12 mouse cellular contexts compared by ENCODE assay signal in the genomic region with DNA sequence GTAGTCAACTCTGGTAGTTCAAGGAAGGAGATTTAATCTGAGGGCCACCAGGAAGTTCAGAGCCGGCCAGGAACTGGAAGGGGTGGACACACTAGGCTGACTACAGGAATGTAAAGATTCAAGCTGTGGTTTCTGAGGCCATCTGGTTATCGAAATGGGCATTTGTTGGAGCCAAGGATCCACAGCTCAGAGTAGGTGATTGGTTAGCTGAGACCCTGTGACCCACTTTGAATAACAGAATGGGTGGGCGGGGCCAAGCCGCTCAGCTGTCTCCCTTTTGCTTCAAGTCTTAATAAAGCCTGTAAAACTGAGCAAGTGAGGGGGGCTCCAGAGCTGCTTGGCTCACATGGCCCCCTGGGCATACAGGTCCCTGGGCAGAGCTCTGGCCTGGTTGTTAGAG. TPM values are rescaled to one million over a fixed set of nuclear protein-coding genes. Genes with fewer than 3 reads are reported as not detected.
DNase-seq lines count a peak whose midpoint lies in the region; ATAC-seq and TF ChIP-seq lines count a peak whose summit lies in the region.
"Had no signal": no experiment of that assay in that cellular context is flagged by ENCODE, and none has a peak within 500 bp of the region (broad histone marks: within the 10 kb centered on the region; RNA-seq: fewer than 3 reads in every experiment).

No protein-coding gene starts in this region.

- 75% methylated on average over 4 of the region's 4 CpGs for WGBS in embryonic facial prominence, embryonic 15.5 days

- no peak overlapping the region for H3ac ChIP-seq in C2C12 (ENCODE audit: control insufficient read depth, insufficient read length, low read depth)

- peaks cover 9% of the 10 kb centered on the region for H3K79me2 ChIP-seq in C2C12 (ENCODE audit: control insufficient read depth, insufficient read depth)

- intact Hi-C loops in heart, postnatal 25 days (cut with DNase I): no loop called here

- no peaks in the 10 kb centered on the region for H3K27me3 ChIP-seq in C2C12 (ENCODE audit: control insufficient read depth, insufficient read depth, insufficient read length)
- no peaks in the 10 kb centered on the region for H3K27me3 ChIP-seq in embryonic facial prominence, embryonic 15.5 days
- H3K27me3 ChIP-seq: CH12.LX; embryonic facial prominence, embryonic 13.5 days had no signal

- H3K79me3 ChIP-seq in C2C12 (ENCODE audit: low read depth): peaks cover 4% of the 10 kb centered on the region

- DNase-seq in heart, adult 11 months: peak; percentile 89
- DNase-seq in heart, postnatal 25 days (ENCODE audit: low spot score): no peak
- peak; percentile 65 to 67 for DNase-seq in kidney, postnatal 25 days
- no peak for DNase-seq in testis, postnatal 10 days (ENCODE audit: low spot score)
- DNase-seq in urinary bladder, adult 2 months (ENCODE audit: low spot score): no peak
- DNase-seq: gastrocnemius, postnatal 25 days had no signal

- H3K27ac ChIP-seq in embryonic facial prominence, embryonic 15.5 days (replicated peaks): no peak overlapping the region
- H3K27ac ChIP-seq: embryonic facial prominence, embryonic 13.5 days had no signal

- 0 out of 2 replicates have a peak, but pooled peaks have one; percentile 6 for ATAC-seq in embryonic facial prominence, embryonic 15.5 days (ENCODE audit: insufficient number of reproducible peaks, low FRiP score, low TSS enrichment, low read depth)
- no peak for ATAC-seq in frontal cortex, adult (ENCODE audit: low TSS enrichment)

- H3K4me3 ChIP-seq in C2C12 (ENCODE audit: insufficient read depth, poor library complexity, severe bottlenecking): no peak overlapping the region
- H3K4me3 ChIP-seq in embryonic facial prominence, embryonic 15.5 days (replicated peaks): no peak overlapping the region
- H3K4me3 ChIP-seq: embryonic facial prominence, embryonic 13.5 days had no signal

- H3K9ac ChIP-seq in embryonic facial prominence, embryonic 15.5 days: no peak overlapping the region
- H3K9ac ChIP-seq: embryonic facial prominence, embryonic 13.5 days had no signal

- no peaks in the 10 kb centered on the region for H3K9me3 ChIP-seq in embryonic facial prominence, embryonic 15.5 days (replicated peaks)
- H3K9me3 ChIP-seq: embryonic facial prominence, embryonic 13.5 days had no signal

- H3K4me1 ChIP-seq in embryonic facial prominence, embryonic 15.5 days: no peaks in the 10 kb centered on the region
- H3K4me1 ChIP-seq: embryonic facial prominence, embryonic 13.5 days had no signal

- peaks cover 93% of the 10 kb centered on the region for H3K36me3 ChIP-seq in C2C12 (ENCODE audit: control insufficient read depth, insufficient read depth)
- H3K36me3 ChIP-seq in embryonic facial prominence, embryonic 15.5 days: peaks cover 93% of the 10 kb centered on the region

- H3K4me2 ChIP-seq in embryonic facial prominence, embryonic 15.5 days (replicated peaks): no peak overlapping the region
- H3K4me2 ChIP-seq: embryonic facial prominence, embryonic 13.5 days had no signal

- no peak for TF ChIP-seq CTCF in C2C12 (IDR thresholded peaks at IDR 0.05; ENCODE audit: control insufficient read depth, insufficient read depth, insufficient read length)

TF ChIP-seq in C2C12, 6 proteins besides CTCF, POLR2A, EP300 and RAD21:
- TF ChIP-seq USF1 (IDR thresholded peaks at IDR 0.05; ENCODE audit: low read depth) (peak; percentile 10), MAX (IDR thresholded peaks at IDR 0.05) (no peak), MYOD1 (IDR thresholded peaks at IDR 0.05; ENCODE audit: control insufficient read depth, insufficient read length, low read depth) (no peak), FOSL1 (IDR thresholded peaks at IDR 0.05; ENCODE audit: insufficient read depth, low read length, poor library complexity, severe bottlenecking) (no peak), CEBPB (IDR thresholded peaks at IDR 0.05; ENCODE audit: low read depth) (no peak), MYOG (IDR thresholded peaks at IDR 0.05; ENCODE audit: control insufficient read depth, extremely low read depth, insufficient read length) (no peak)

RNA-seq across cellular contexts. Expression of gene Ubqln4, which starts 8.4 kb away (rescaled TPM):
- 10 to 100 TPM; 67.4 to 71.2 TPM for total RNA-seq in heart, postnatal 25 days (2021)
- polyA plus RNA-seq in C2C12 (2012; fragmentation: generic; extraction: Trizol): 55.9 TPM
- polyA plus RNA-seq in embryonic facial prominence, embryonic 15.5 days (2015; fragmentation: Nextera tagmentation; extraction: Ambion mirVana): 44.4 and 47.6 TPM in 2 replicates
- polyA plus RNA-seq in urinary bladder, adult 2 months (2012; rRNA removed): 36.9 and 38.6 TPM in 2 replicates

RNA-seq across cellular contexts. Expression of gene Lamtor2, which starts 9.1 kb away (rescaled TPM):
- 10 to 100 TPM; 84.2 to 92.5 TPM for total RNA-seq in heart, postnatal 25 days (2021)
- polyA plus RNA-seq in C2C12 (2012; fragmentation: generic; extraction: Trizol): 136 TPM
- polyA plus RNA-seq in embryonic facial prominence, embryonic 15.5 days (2015; fragmentation: Nextera tagmentation; extraction: Ambion mirVana): 183 and 199 TPM in 2 replicates
- polyA plus RNA-seq in urinary bladder, adult 2 months (2012; rRNA removed): 124 and 134 TPM in 2 replicates

RNA-seq across cellular contexts. Expression of gene Ssr2, which starts 13.7 kb away (rescaled TPM):
- total RNA-seq in heart, postnatal 25 days (2021): 10 to 100 TPM; 80.7 to 93.3 TPM
- polyA plus RNA-seq in C2C12 (2012; fragmentation: generic; extraction: Trizol): 351 TPM
- polyA plus RNA-seq in embryonic facial prominence, embryonic 15.5 days (2015; fragmentation: Nextera tagmentation; extraction: Ambion mirVana): 339 and 341 TPM in 2 replicates
- 128 and 150 TPM in 2 replicates for polyA plus RNA-seq in urinary bladder, adult 2 months (2012; rRNA removed)

RNA-seq across cellular contexts. Expression of gene Rab25, which starts 13.9 kb away (rescaled TPM):
- total RNA-seq in heart, postnatal 25 days (2021): not detected
- 0.07 TPM for polyA plus RNA-seq in C2C12 (2012; fragmentation: generic; extraction: Trizol)
- polyA plus RNA-seq in embryonic facial prominence, embryonic 15.5 days (2015; fragmentation: Nextera tagmentation; extraction: Ambion mirVana): 96.3 and 107 TPM in 2 replicates
- 135 and 174 TPM in 2 replicates for polyA plus RNA-seq in urinary bladder, adult 2 months (2012; rRNA removed)
- total RNA-seq: gastrocnemius, postnatal 25 days; left cerebral cortex, postnatal 36 days had no signal

RNA-seq across cellular contexts. Expression of gene Mex3a, which starts 29.8 kb away (rescaled TPM):
- under 1 TPM; 0.39 to 0.61 TPM for total RNA-seq in heart, postnatal 25 days (2021)
- 14.9 TPM for polyA plus RNA-seq in C2C12 (2012; fragmentation: generic; extraction: Trizol)
- 22.5 and 22.8 TPM in 2 replicates for polyA plus RNA-seq in embryonic facial prominence, embryonic 15.5 days (2015; fragmentation: Nextera tagmentation; extraction: Ambion mirVana)
- 1.7 and 1.8 TPM in 2 replicates for polyA plus RNA-seq in urinary bladder, adult 2 months (2012; rRNA removed)

Comparison
In these comparisons a context has a peak if more than half of its experiments do, and no peak if none do; other contexts are left out.
1. DNase-seq: peak in heart, adult 11 months (single experiment) and kidney, postnatal 25 days (2 of 2); none in heart, postnatal 25 days (single experiment), testis, postnatal 10 days (single experiment) and urinary bladder, adult 2 months (single experiment).